Comparison of ENCODE assay signal across 9 mouse cellular contexts in the genomic region with DNA sequence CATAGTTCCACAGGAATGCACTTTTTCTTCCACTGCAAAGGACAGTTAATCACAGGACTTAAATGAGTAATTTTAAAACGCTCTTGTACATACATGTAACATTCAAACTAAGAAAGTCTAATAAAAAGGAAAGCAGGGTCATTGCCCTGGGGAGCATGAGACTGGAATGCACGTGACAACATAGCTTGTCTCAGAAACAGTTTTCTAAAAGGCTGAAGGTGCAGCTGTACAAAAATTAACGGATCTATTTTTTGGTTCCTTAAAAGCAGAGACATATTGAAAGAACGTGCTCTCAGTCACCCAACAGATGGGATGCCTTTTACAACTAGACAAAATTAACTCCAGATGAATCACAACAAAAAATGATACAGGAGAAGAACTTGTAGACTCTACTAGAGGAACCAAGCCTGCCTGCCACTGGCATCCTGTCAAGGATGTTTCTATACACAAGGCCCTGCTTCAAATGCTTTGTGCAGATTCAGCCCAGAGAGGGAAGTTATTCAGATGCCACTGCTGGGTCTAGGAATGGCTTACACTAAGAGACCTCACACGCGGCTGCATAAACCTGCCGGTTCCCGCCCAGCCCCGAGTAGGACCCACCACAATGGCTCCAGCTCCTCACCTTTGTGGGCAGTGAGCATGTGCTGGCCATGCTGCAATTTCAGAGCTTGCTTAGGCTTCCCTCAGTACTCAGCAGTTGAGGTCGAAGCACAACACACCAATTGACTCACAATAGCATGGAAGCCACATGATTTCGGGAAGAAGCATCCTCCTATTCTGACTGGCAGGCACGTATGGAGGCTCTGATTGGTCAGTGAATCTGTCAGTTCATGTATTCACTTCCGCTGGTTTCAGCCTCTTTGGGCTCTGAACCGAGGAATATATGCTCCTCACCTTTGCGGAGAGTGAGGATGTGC. TPM values are rescaled to one million over a fixed set of nuclear protein-coding genes. Genes with fewer than 3 reads are reported as not detected.
DNase-seq lines count a peak whose midpoint lies in the region; ATAC-seq and TF ChIP-seq lines count a peak whose summit lies in the region.
"Not testable (repeated sequence)": the region's sequence is repeated elsewhere in the genome, so short reads cannot be mapped to it uniquely, and the experiment has no call there.
"Had no signal": no experiment of that assay in that cellular context is flagged by ENCODE, and none has a peak within 500 bp of the region (broad histone marks: within the 10 kb centered on the region; RNA-seq: fewer than 3 reads in every experiment).

No protein-coding gene starts in this region.

- peak; percentile 41 for DNase-seq in MEL (ENCODE audit: low read depth, low spot score)
- not testable (repeated sequence) for DNase-seq in embryonic facial prominence, embryonic 14.5 days (ENCODE audit: low spot score); lung, embryonic 14.5 days
- peak; percentile 98 for DNase-seq in heart, adult 11 months
- peak; percentile 1 for DNase-seq in left cerebral cortex, postnatal 4 days
- DNase-seq in midbrain, postnatal 0 days (ENCODE audit: low spot score) = peak; percentile 0

- not testable (repeated sequence) for TF ChIP-seq EP300 in MEL (IDR thresholded peaks at IDR 0.05; ENCODE audit: low read depth in 1 of 2, low read length in 2 of 2)

- H3K4me1 ChIP-seq in MEL (ENCODE audit: control insufficient read depth in 1 of 2, insufficient read depth in 2 of 2, low read length in 2 of 2); embryonic facial prominence, embryonic 14.5 days (ENCODE audit: control insufficient read depth, insufficient read depth, low read length); hindbrain, embryonic 15.5 days (replicated peaks); lung, embryonic 14.5 days (ENCODE audit: insufficient read depth); midbrain, postnatal 0 days (ENCODE audit: insufficient read depth, low read length); stomach, embryonic 15.5 days: not testable (repeated sequence)

- intact Hi-C loops in left cerebral cortex, postnatal 4 days (cut with DNase I) = not testable (repeated sequence)

- 62% methylated on average over 10 of the region's 15 CpGs for WGBS in embryonic facial prominence, embryonic 14.5 days
- WGBS in hindbrain, embryonic 15.5 days = 54% methylated on average over 10 of the region's 15 CpGs
- WGBS in lung, embryonic 14.5 days = 52% methylated on average over 10 of the region's 15 CpGs
- 53% methylated on average over 10 of the region's 15 CpGs for WGBS in midbrain, postnatal 0 days
- 50% methylated on average over 10 of the region's 15 CpGs for WGBS in stomach, embryonic 15.5 days

- TF ChIP-seq RAD21 in MEL (IDR thresholded peaks at IDR 0.05; ENCODE audit: low read depth, low read length) = not testable (repeated sequence)

- TF ChIP-seq POLR2A in MEL (IDR thresholded peaks at IDR 0.05; ENCODE audit: control insufficient read depth in 1 of 2, insufficient read depth in 1 of 2, low read depth in 1 of 2, low read length in 2 of 2, poor library complexity in 1 of 2) = not testable (repeated sequence)

- not testable (repeated sequence) for H3K9me3 ChIP-seq in MEL (replicated peaks; ENCODE audit: insufficient read depth, low read length); hindbrain, embryonic 15.5 days; lung, embryonic 14.5 days (ENCODE audit: low read depth, low read length); midbrain, postnatal 0 days (ENCODE audit: low read length); stomach, embryonic 15.5 days
- H3K9me3 ChIP-seq in embryonic facial prominence, embryonic 14.5 days (ENCODE audit: control insufficient read depth, low read length) = 0 out of 2 replicates have a peak, but pooled peaks cover 11% of the 10 kb centered on the region

- H3K27me3 ChIP-seq in MEL (ENCODE audit: control insufficient read depth in 1 of 2, insufficient read depth in 2 of 2, low read length in 2 of 2); embryonic facial prominence, embryonic 14.5 days (replicated peaks; ENCODE audit: control insufficient read depth, insufficient read depth, low read length); hindbrain, embryonic 15.5 days; lung, embryonic 14.5 days (ENCODE audit: insufficient read depth, low read length); midbrain, postnatal 0 days (ENCODE audit: insufficient read depth, low read length); stomach, embryonic 15.5 days (replicated peaks): not testable (repeated sequence)

- H3K4me2 ChIP-seq in embryonic facial prominence, embryonic 14.5 days (ENCODE audit: low read depth, low read length) = not testable (repeated sequence)
- H3K4me2 ChIP-seq in hindbrain, embryonic 15.5 days = peak overlapping the region; percentile 28
- peak overlapping the region; percentile 25; the same call in 1 of the 2 replicates for H3K4me2 ChIP-seq in lung, embryonic 14.5 days
- H3K4me2 ChIP-seq in midbrain, postnatal 0 days (ENCODE audit: low read depth, low read length, poor library complexity, severe bottlenecking) = 0 out of 2 replicates have a peak overlapping the region, but pooled peaks have one; percentile 4
- H3K4me2 ChIP-seq in stomach, embryonic 15.5 days = 0 out of 2 replicates have a peak overlapping the region, but pooled peaks have one; percentile 10

- peak; percentile 77 for ATAC-seq in embryonic facial prominence, embryonic 14.5 days (ENCODE audit: low read depth)
- ATAC-seq in hindbrain, embryonic 15.5 days (ENCODE audit: low FRiP score, low read depth) = peak; percentile 90
- peak; percentile 90 for ATAC-seq in lung, embryonic 14.5 days (ENCODE audit: insufficient read depth)
- ATAC-seq in midbrain, postnatal 0 days (ENCODE audit: low FRiP score) = peak; percentile 87
- peak; percentile 85 for ATAC-seq in stomach, embryonic 15.5 days (ENCODE audit: insufficient read depth, low FRiP score, low read depth)

- not testable (repeated sequence) for H3K79me2 ChIP-seq in MEL (ENCODE audit: control insufficient read depth, insufficient read depth, low read length, poor library complexity)

- H3K36me3 ChIP-seq in MEL (ENCODE audit: control insufficient read depth in 1 of 2, insufficient read depth in 2 of 2, low read length in 2 of 2); embryonic facial prominence, embryonic 14.5 days (ENCODE audit: control insufficient read depth, insufficient read depth, low read length); hindbrain, embryonic 15.5 days; lung, embryonic 14.5 days (ENCODE audit: insufficient read depth); midbrain, postnatal 0 days (ENCODE audit: insufficient read depth, low read length); stomach, embryonic 15.5 days: not testable (repeated sequence)

- H3K4me3 ChIP-seq in MEL (ENCODE audit: control insufficient read depth in 1 of 2, insufficient read depth in 1 of 2, low read depth in 2 of 2, low read length in 2 of 2) = peak overlapping the region; percentile 53 to 90
- peak overlapping the region; percentile 25; the same call in 1 of the 2 replicates for H3K4me3 ChIP-seq in embryonic facial prominence, embryonic 14.5 days (ENCODE audit: low read depth, low read length)
- H3K4me3 ChIP-seq in hindbrain, embryonic 15.5 days = peak overlapping the region; percentile 34
- peak overlapping the region; percentile 24 for H3K4me3 ChIP-seq in lung, embryonic 14.5 days (ENCODE audit: low read depth, low read length)
- not testable (repeated sequence) for H3K4me3 ChIP-seq in midbrain, postnatal 0 days (ENCODE audit: low read depth, low read length)
- peak overlapping the region; percentile 32 for H3K4me3 ChIP-seq in stomach, embryonic 15.5 days (replicated peaks)

- H3K9ac ChIP-seq in MEL (ENCODE audit: control insufficient read depth, low read depth, low read length, poor library complexity, severe bottlenecking) = peak overlapping the region; percentile 53
- H3K9ac ChIP-seq in embryonic facial prominence, embryonic 14.5 days (ENCODE audit: low read depth, low read length); hindbrain, embryonic 15.5 days; lung, embryonic 14.5 days; midbrain, postnatal 0 days (replicated peaks; ENCODE audit: low read length, poor library complexity, severe bottlenecking); stomach, embryonic 15.5 days: not testable (repeated sequence)

- not testable (repeated sequence) for TF ChIP-seq CTCF in MEL (IDR thresholded peaks at IDR 0.05 in 2 of 3, conservative IDR thresholded peaks at IDR 0.05 in 1 of 3; ENCODE audit: control insufficient read depth in 1 of 3, insufficient read depth in 1 of 3, low read depth in 2 of 3, low read length in 3 of 3, poor library complexity in 1 of 3, severe bottlenecking in 1 of 3); lung, embryonic 14.5 days (IDR thresholded peaks at IDR 0.05; ENCODE audit: low read depth); midbrain, postnatal 0 days (IDR thresholded peaks at IDR 0.05)

- peak overlapping the region; percentile 23 for H3K27ac ChIP-seq in MEL (ENCODE audit: control insufficient read depth, low read depth, low read length)
- H3K27ac ChIP-seq in embryonic facial prominence, embryonic 14.5 days (replicated peaks; ENCODE audit: low read depth, low read length); lung, embryonic 14.5 days (ENCODE audit: low read depth); midbrain, postnatal 0 days (ENCODE audit: low read depth, low read length); stomach, embryonic 15.5 days: not testable (repeated sequence)
- H3K27ac ChIP-seq in hindbrain, embryonic 15.5 days (replicated peaks) = peak overlapping the region; percentile 65; the same call in 1 of the 2 replicates

RNA-seq across cellular contexts. Expression of a gene that starts 0.6 kb away (rescaled TPM):
- 1.5 and 2.2 TPM in 2 replicates for total RNA-seq in MEL (2012; rRNA removed)
- polyA plus RNA-seq in MEL (2012; ENCODE audit: insufficient read depth in 1 of 2, insufficient read length in 2 of 2, low read depth in 1 of 2, low replicate concordance in 2 of 2, missing spikeins in 1 of 2) = 100 to 1,000 TPM in 1 of 2 experiments, 1 to 10 TPM in 1; 2.1 to 234 TPM
- 3.4 and 4.4 TPM in 2 replicates for polyA plus RNA-seq in embryonic facial prominence, embryonic 14.5 days (2014; fragmentation: Nextera tagmentation; extraction: Ambion mirVana)
- 3.6 and 4.4 TPM in 2 replicates for polyA plus RNA-seq in hindbrain, embryonic 15.5 days (2015; fragmentation: Nextera tagmentation; extraction: Ambion mirVana)
- 1 to 10 TPM; 7.1 to 8.2 TPM for total RNA-seq in left cerebral cortex, postnatal 4 days (2021)
- 3.4 and 3.6 TPM in 2 replicates for polyA plus RNA-seq in lung, embryonic 14.5 days (2014; fragmentation: Nextera tagmentation; extraction: Ambion mirVana)
- total RNA-seq in midbrain, postnatal 0 days (2014; rRNA removed) = 3.9 and 5.3 TPM in 2 replicates
- 3.1 and 3.6 TPM in 2 replicates for polyA plus RNA-seq in midbrain, postnatal 0 days (2015; fragmentation: Nextera tagmentation; extraction: Ambion mirVana)
- 2.7 and 3.3 TPM in 2 replicates for polyA plus RNA-seq in stomach, embryonic 15.5 days (2015; fragmentation: Nextera tagmentation; extraction: Ambion mirVana)
- polyA plus RNA-seq: G1E had no signal
